Mouse (Mus musculus) embryonic facial prominence, embryonic 12.5 days (tissue): ENCODE data around the gene Tanc1. TPM values are rescaled to one million over a fixed set of nuclear protein-coding genes. Genes with fewer than 3 reads are reported as not detected.

Experiments
- ATAC-seq: fragments of 200-750 bp; cut with Nextera tagmentation; 2 replicates; pipeline ENCODE4 v1.8.0; 2017; ENCODE audit not compliant: insufficient number of reproducible peaks, insufficient read depth, low FRiP score, low TSS enrichment
- H3K27ac ChIP-seq: fragments of 300-500 bp; sonication (generic); 2 replicates; pipeline ENCODE4 v1.5.1; 2016; ENCODE audit warnings: mild to moderate bottlenecking
- H3K27me3 ChIP-seq: fragments of 300-500 bp; sonication (generic); 2 replicates; pipeline ENCODE4 v1.6.1; 2016; ENCODE audit warnings: mild to moderate bottlenecking, moderate library complexity
- H3K36me3 ChIP-seq: fragments of 300-500 bp; sonication (generic); 2 replicates; pipeline ENCODE4 v1.6.1; 2016; ENCODE audit warnings: mild to moderate bottlenecking
- H3K4me1 ChIP-seq: fragments of 300-500 bp; sonication (generic); 2 replicates; pipeline ENCODE4 v1.6.1; 2016
- H3K4me2 ChIP-seq: fragments of 300-500 bp; sonication (generic); replicated peaks from 2 replicates; pipeline ENCODE4 v1.6.1; 2016; ENCODE audit warnings: mild to moderate bottlenecking, moderate library complexity
- H3K4me3 ChIP-seq: fragments of 300-500 bp; sonication (generic); 2 replicates; pipeline ENCODE4 v1.5.1; 2016; ENCODE audit warnings: mild to moderate bottlenecking
- H3K9ac ChIP-seq: fragments of 300-500 bp; sonication (generic); 2 replicates; pipeline ENCODE4 v1.6.1; 2016; ENCODE audit warnings: mild to moderate bottlenecking, moderate library complexity
- H3K9me3 ChIP-seq: fragments of 300-500 bp; sonication (generic); 2 replicates; pipeline ENCODE4 v1.6.1; 2016; ENCODE audit warnings: mild to moderate bottlenecking, moderate library complexity
- WGBS: fragments of 180-500 bp; shearing (Covaris S2); methylation state at CpG from one replicate; pipeline ENCODE4 v1.1.7; 2016; 5-methylcytosine and 5-hydroxymethylcytosine counted together
- polyA plus RNA-seq: library from polyadenylated mRNA; unstranded; fragments of >200 nt; fragmentation: Nextera tagmentation; extraction: Ambion mirVana; gene quantifications from 2 replicates; pipeline ENCODE4 v1.2.1, GENCODE M21; 2016

Gene Tanc1
- polyA plus RNA-seq, 1 experiment from 2014 or later: 37.5 TPM

GRCm38 (mm10) chr2:59810039-59810438, 198.2 kb downstream of the Tanc1 start:
- peaks cover 40% of the 10 kb centered on the region for H3K36me3 ChIP-seq
- H3K9me3 ChIP-seq: no peaks in the 10 kb centered on the region
- no peaks in the 10 kb centered on the region for H3K27me3 ChIP-seq
- H3K9ac ChIP-seq: no peak overlapping the region
- no peak overlapping the region for H3K4me3 ChIP-seq
- 81% methylated on average over 7 of the region's 7 CpGs for WGBS
- ATAC-seq: no peak
- no peak overlapping the region for H3K27ac ChIP-seq
- no peak overlapping the region for H3K4me2 ChIP-seq
- no peaks in the 10 kb centered on the region for H3K4me1 ChIP-seq

- H3K36me3 ChIP-seq: peaks cover 44% of the 10 kb centered on the region
- no peaks in the 10 kb centered on the region for H3K27me3 ChIP-seq
- no peaks in the 10 kb centered on the region for H3K4me1 ChIP-seq
These were observed 199.4 kb downstream of the Tanc1 start for GRCm38 (mm10) chr2:59811247-59811646.

GRCm38 (mm10) chr2:59812641-59813040, 200.8 kb downstream of the Tanc1 start:
- H3K4me1 ChIP-seq: no peaks in the 10 kb centered on the region
- no peak overlapping the region for H3K27ac ChIP-seq
- ATAC-seq: no peak
- no peaks in the 10 kb centered on the region for H3K9me3 ChIP-seq
- no peaks in the 10 kb centered on the region for H3K27me3 ChIP-seq
- no peak overlapping the region; the same call in 1 of the 2 replicates for H3K9ac ChIP-seq
- H3K4me3 ChIP-seq: no peak overlapping the region
- no peak overlapping the region for H3K4me2 ChIP-seq
- 94% methylated on average over 1 of the region's 1 CpGs for WGBS
- H3K36me3 ChIP-seq: peaks cover 46% of the 10 kb centered on the region

More at GRCm38 (mm10) chr2:59811247-59811646, 199.4 kb downstream of the Tanc1 start:
- no peak overlapping the region for H3K4me3 ChIP-seq
- no peak overlapping the region for H3K27ac ChIP-seq
- 87% methylated on average over 1 of the region's 1 CpGs for WGBS
- H3K9ac ChIP-seq: no peak overlapping the region
- H3K9me3 ChIP-seq: no peaks in the 10 kb centered on the region
- no peak for ATAC-seq
- H3K4me2 ChIP-seq: no peak overlapping the region

GRCm38 (mm10) chr2:59813457-59813856, 201.6 kb downstream of the Tanc1 start:
- no peak for ATAC-seq
- Histone ChIP-seq H3K27ac (no peak overlapping the region), H3K4me1 (no peaks in the 10 kb centered on the region), H3K4me3 (no peak overlapping the region), H3K36me3 (peaks cover 43% of the 10 kb centered on the region), H3K4me2 (no peak overlapping the region), H3K9ac (no peak overlapping the region), H3K27me3 (no peaks in the 10 kb centered on the region), H3K9me3 (no peaks in the 10 kb centered on the region)
- 88% methylated on average over 13 of the region's 13 CpGs for WGBS

GRCm38 (mm10) chr2:59814997-59815396, 203.2 kb downstream of the Tanc1 start:
- H3K9me3 ChIP-seq: no peaks in the 10 kb centered on the region
- peaks cover 49% of the 10 kb centered on the region for H3K36me3 ChIP-seq
- H3K9ac ChIP-seq: no peak overlapping the region
- H3K27me3 ChIP-seq: no peaks in the 10 kb centered on the region
- H3K27ac ChIP-seq: no peak overlapping the region
- ATAC-seq: no peak
- H3K4me2 ChIP-seq: no peak overlapping the region
- H3K4me3 ChIP-seq: no peak overlapping the region
- H3K4me1 ChIP-seq: no peaks in the 10 kb centered on the region
- 89% methylated on average over 8 of the region's 8 CpGs for WGBS

GRCm38 (mm10) chr2:59818663-59819062, 206.8 kb downstream of the Tanc1 start:
- 95% methylated on average over 15 of the region's 15 CpGs for WGBS
- no peaks in the 10 kb centered on the region for H3K4me1 ChIP-seq
- ATAC-seq: peak; percentile 60; the same call in 1 of the 2 replicates
- H3K27me3 ChIP-seq: no peaks in the 10 kb centered on the region
- no peaks in the 10 kb centered on the region for H3K9me3 ChIP-seq
- no peak overlapping the region for H3K4me3 ChIP-seq
- no peak overlapping the region for H3K9ac ChIP-seq
- H3K4me2 ChIP-seq: no peak overlapping the region
- peaks cover 50% of the 10 kb centered on the region for H3K36me3 ChIP-seq
- H3K27ac ChIP-seq: no peak overlapping the region

- Histone ChIP-seq H3K36me3 (peaks cover 50% of the 10 kb centered on the region), H3K27ac (no peak overlapping the region), H3K9me3 (no peaks in the 10 kb centered on the region), H3K27me3 (no peaks in the 10 kb centered on the region), H3K4me1 (no peaks in the 10 kb centered on the region), H3K4me2 (no peak overlapping the region), H3K4me3 (no peak overlapping the region), H3K9ac (no peak overlapping the region)
- no peak for ATAC-seq
- 88% methylated on average over 6 of the region's 6 CpGs for WGBS
These were observed 207.6 kb downstream of the Tanc1 start for GRCm38 (mm10) chr2:59819415-59819814.

- no peak overlapping the region for H3K4me2 ChIP-seq
- H3K4me3 ChIP-seq: no peak overlapping the region
- no peak overlapping the region for H3K27ac ChIP-seq
- 82% methylated on average over 15 of the region's 15 CpGs for WGBS
- no peaks in the 10 kb centered on the region for H3K9me3 ChIP-seq
- H3K36me3 ChIP-seq: peaks cover 45% of the 10 kb centered on the region
- no peak for ATAC-seq
- H3K4me1 ChIP-seq: no peaks in the 10 kb centered on the region
- H3K9ac ChIP-seq: no peak overlapping the region
- no peaks in the 10 kb centered on the region for H3K27me3 ChIP-seq
These were observed 208.2 kb downstream of the Tanc1 start for GRCm38 (mm10) chr2:59820088-59820487.

GRCm38 (mm10) chr2:59821044-59821443, 209.2 kb downstream of the Tanc1 start:
- H3K4me3 ChIP-seq: no peak overlapping the region
- H3K27ac ChIP-seq: no peak overlapping the region
- ATAC-seq: no peak
- H3K4me2 ChIP-seq: no peak overlapping the region
- WGBS: 94% methylated on average over 2 of the region's 2 CpGs
- H3K27me3 ChIP-seq: no peaks in the 10 kb centered on the region
- peaks cover 42% of the 10 kb centered on the region for H3K36me3 ChIP-seq
- H3K4me1 ChIP-seq: no peaks in the 10 kb centered on the region
- H3K9me3 ChIP-seq: no peaks in the 10 kb centered on the region
- H3K9ac ChIP-seq: no peak overlapping the region

GRCm38 (mm10) chr2:59824289-59824688, 212.4 kb downstream of the Tanc1 start:
- Histone ChIP-seq H3K9me3 (no peaks in the 10 kb centered on the region), H3K4me2 (no peak overlapping the region), H3K4me1 (peaks cover 12% of the 10 kb centered on the region), H3K27me3 (no peaks in the 10 kb centered on the region), H3K27ac (no peak overlapping the region), H3K9ac (no peak overlapping the region), H3K4me3 (no peak overlapping the region), H3K36me3 (peaks cover 27% of the 10 kb centered on the region)
- WGBS: 73% methylated on average over 8 of the region's 8 CpGs
- no peak for ATAC-seq

- H3K9me3 ChIP-seq: no peaks in the 10 kb centered on the region
- peaks cover 20% of the 10 kb centered on the region for H3K36me3 ChIP-seq
- H3K27me3 ChIP-seq: no peaks in the 10 kb centered on the region
- 81% methylated on average over 4 of the region's 4 CpGs for WGBS
- no peak overlapping the region for H3K9ac ChIP-seq
- H3K4me2 ChIP-seq: no peak overlapping the region
- H3K27ac ChIP-seq: no peak overlapping the region
- H3K4me1 ChIP-seq: peaks cover 23% of the 10 kb centered on the region
- no peak for ATAC-seq
- no peak overlapping the region for H3K4me3 ChIP-seq
These were observed 213.5 kb downstream of the Tanc1 start for GRCm38 (mm10) chr2:59825380-59825779.

- 0 out of 2 replicates have a peak overlapping the region, but pooled peaks have one; percentile 72 for H3K27ac ChIP-seq
- H3K9ac ChIP-seq: no peak overlapping the region
- H3K9me3 ChIP-seq: no peaks in the 10 kb centered on the region
- 0 out of 2 replicates have a peak, but pooled peaks cover 9% of the 10 kb centered on the region for H3K36me3 ChIP-seq
- ATAC-seq: no peak
- H3K27me3 ChIP-seq: no peaks in the 10 kb centered on the region
- no peak overlapping the region for H3K4me2 ChIP-seq
- H3K4me3 ChIP-seq: no peak overlapping the region
- peaks cover 33% of the 10 kb centered on the region for H3K4me1 ChIP-seq
- 61% methylated on average over 11 of the region's 11 CpGs for WGBS
These were observed 216.3 kb downstream of the Tanc1 start for GRCm38 (mm10) chr2:59828103-59828655.
